Mouse (Mus musculus): ENCODE measurements around the gene Capn5.
A peak's percentile ranks its signal among the peaks of the same experiment; 100 is the strongest.

The Capn5 gene

GRCm38 (mm10) chr7:98109771-98110170 is 68.3 kb downstream of the Capn5 start:
- DNase-seq (ENCODE audit: low spot score in 2 of 2): no peak

DNA sequence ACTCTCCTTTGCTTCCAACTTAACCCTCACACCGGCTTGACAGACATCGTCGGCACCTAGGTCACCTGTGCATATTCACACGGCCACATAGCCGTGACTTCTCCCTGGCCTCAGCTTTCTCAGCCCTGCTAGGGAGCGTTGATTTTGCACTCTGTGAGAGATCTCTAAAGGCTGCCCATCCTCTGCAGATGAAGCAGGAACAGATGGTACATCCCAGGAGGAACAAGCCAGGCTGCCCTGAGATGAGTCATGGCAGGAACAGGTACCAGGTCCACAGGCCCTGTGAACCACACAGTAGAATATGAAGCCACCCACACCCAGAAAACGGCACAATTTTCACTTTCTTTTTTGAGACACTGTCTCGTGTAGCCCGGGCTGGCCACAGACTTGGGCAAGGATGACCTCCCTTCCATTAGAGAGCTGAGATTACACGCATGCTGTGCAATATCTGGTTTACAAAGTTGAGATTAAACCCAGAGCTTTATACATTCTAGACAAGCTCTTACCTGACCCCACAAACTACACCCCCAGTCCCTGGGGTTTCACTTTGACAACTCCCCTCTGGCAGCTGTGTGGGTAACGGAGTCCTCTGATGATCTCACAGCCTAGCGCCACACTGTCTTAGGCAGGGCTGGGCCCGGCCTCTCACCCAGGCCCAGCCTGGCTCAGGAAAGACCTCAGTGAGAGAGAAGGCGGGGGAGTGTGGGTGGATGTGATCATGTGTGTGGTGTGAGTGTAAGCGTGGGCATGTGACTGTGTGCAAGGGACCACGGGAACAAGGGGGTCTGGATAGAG is 69.2 kb downstream of the Capn5 start:
- no peak for DNase-seq (ENCODE audit: low spot score in 2 of 2)

DNA sequence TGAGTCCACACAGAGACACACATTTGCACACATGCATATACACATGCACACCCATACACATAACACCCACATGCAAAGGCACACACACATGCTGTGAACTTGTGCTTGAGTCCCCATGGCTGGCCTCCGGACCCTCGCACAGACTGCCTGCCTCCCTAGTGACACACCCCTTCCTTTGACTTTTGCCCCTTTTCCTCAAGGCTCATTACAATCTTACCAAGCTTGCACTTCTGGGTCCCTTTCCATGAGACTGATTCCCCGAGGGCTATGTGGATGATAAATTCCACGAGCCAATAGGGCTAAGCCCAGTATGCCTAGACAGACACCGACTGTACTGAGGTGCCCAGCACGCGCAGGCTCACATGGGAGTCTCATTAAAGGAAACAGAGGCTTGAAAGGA is 71.8 kb downstream of the Capn5 start:
- no peak for DNase-seq (ENCODE audit: low spot score in 2 of 2)

- no peak for DNase-seq (ENCODE audit: low spot score in 2 of 2)
These were observed 73.3 kb downstream of the Capn5 start for GRCm38 (mm10) chr7:98104481-98105435.

- DNase-seq (ENCODE audit: low spot score in 2 of 2): no peak
These were observed 74.2 kb downstream of the Capn5 start for GRCm38 (mm10) chr7:98103942-98104292.

- DNase-seq (ENCODE audit: low spot score in 2 of 2): peak; percentile 78 to 85
These were observed 74.8 kb downstream of the Capn5 start for GRCm38 (mm10) chr7:98103002-98103941.

DNA sequence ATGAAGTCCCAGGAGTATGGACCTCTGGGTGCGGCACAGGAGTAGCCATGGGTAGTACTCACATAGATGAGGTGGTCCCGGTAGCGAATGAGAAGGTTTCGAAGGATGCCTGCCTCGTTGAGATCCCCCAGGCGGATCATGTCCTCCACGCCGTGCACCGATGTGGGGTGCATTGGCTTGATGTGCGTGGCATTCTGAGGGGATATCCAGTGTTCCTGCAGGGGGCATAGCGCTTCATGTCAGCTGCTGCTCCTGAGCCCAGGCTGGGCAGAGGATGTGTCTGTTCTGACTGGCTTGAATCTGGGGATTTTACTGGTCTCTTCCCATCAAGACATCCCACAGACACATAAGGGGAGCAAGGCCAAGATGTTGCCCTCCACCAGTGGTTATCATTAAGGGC is 75.6 kb downstream of the Capn5 start:
- no peak for DNase-seq (ENCODE audit: low spot score in 2 of 2)

GRCm38 (mm10) chr7:98097557-98097956 is 80.5 kb downstream of the Capn5 start:
- DNase-seq (ENCODE audit: low spot score in 2 of 2): no peak

DNA sequence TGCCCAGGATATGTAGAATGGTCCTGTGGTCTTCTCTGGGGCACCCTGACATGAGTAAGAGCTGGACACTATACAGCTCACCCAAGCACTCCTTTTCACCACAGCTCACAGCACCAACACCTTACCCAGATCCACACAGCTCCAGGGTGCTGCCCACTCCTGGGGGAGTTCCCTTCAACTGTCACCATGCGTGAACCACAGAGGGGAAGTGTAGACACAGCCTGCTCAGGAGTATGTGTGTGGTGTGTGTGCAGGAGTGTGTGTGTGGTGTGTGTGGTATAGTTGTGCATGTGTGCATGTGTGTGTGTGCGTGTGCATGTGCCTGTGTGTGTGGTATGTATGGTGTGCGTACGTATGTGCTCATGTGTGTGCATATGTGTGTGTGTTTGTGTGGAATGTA is 82.2 kb downstream of the Capn5 start:
- no peak for DNase-seq (ENCODE audit: low spot score in 2 of 2)

- no peak for DNase-seq (ENCODE audit: low spot score in 2 of 2)
These were observed 91.7 kb downstream of the Capn5 start for GRCm38 (mm10) chr7:98086346-98086745.

GRCm38 (mm10) chr7:98085314-98085713 is 92.8 kb downstream of the Capn5 start:
- no peak for DNase-seq (ENCODE audit: low spot score in 2 of 2)

GRCm38 (mm10) chr7:98084541-98085293 is 93.4 kb downstream of the Capn5 start:
- DNase-seq (ENCODE audit: low spot score in 2 of 2): no peak

GRCm38 (mm10) chr7:98082376-98082775 is 95.7 kb downstream of the Capn5 start:
- DNase-seq (ENCODE audit: low spot score in 2 of 2): no peak

- DNase-seq (ENCODE audit: low spot score in 2 of 2): no peak
These were observed 100.6 kb downstream of the Capn5 start for GRCm38 (mm10) chr7:98077453-98077852.

DNA sequence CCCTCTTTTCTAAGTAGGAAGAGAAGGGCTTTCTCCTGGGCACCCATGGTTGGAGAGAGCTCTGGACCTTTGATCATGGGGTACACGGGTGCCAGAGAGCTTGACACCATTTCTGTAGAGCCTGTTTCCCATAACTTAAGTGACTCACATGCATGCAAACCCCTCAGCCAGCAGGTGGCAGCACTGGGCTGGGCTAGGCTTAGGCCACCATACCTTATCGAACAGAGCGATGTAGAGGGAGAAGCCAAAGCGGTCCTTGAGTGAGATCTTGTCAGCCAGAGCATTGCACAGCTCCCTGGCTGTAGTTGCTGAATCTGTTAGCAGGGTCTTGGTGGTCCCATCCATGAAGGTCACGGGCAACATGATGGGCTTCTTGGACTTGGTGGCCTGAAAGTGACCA is 106.5 kb downstream of the Capn5 start:
- peak; percentile 55 to 72 for DNase-seq (ENCODE audit: low spot score in 2 of 2)

Data from frontal cortex, postnatal 25 days (tissue).